Mouse (Mus musculus) neural tube, embryonic 13.5 days (tissue): ENCODE measurements around the gene Shank2. TPM values are rescaled to one million over a fixed set of nuclear protein-coding genes. Genes with fewer than 3 reads are reported as not detected.

Experiments
- ATAC-seq: fragments of 200-750 bp; cut with Nextera tagmentation; 2 replicates; pipeline ENCODE4 v1.8.0; 2017; ENCODE audit warnings: low read depth, mild to moderate bottlenecking, moderate TSS enrichment, moderate library complexity
- H3K27ac ChIP-seq: fragments of 300-500 bp; sonication (generic); replicated peaks from 2 replicates; pipeline ENCODE4 v1.5.1; 2015; ENCODE audit warnings: moderate library complexity, mild to moderate bottlenecking, inconsistent platforms
- H3K27me3 ChIP-seq: fragments of 300-500 bp; sonication (generic); 2 replicates; pipeline ENCODE4 v1.6.1; 2015; ENCODE audit warnings: mild to moderate bottlenecking, inconsistent platforms
- H3K36me3 ChIP-seq: fragments of 300-500 bp; sonication (generic); 2 replicates; pipeline ENCODE4 v1.6.1; 2015; ENCODE audit warnings: mild to moderate bottlenecking, inconsistent platforms
- H3K4me1 ChIP-seq: fragments of 300-500 bp; sonication (generic); replicated peaks from 2 replicates; pipeline ENCODE4 v1.6.1; 2015; ENCODE audit warnings: inconsistent platforms
- H3K4me2 ChIP-seq: fragments of 300-500 bp; sonication (generic); 2 replicates; pipeline ENCODE4 v1.6.1; 2015; ENCODE audit warnings: inconsistent platforms, mild to moderate bottlenecking, moderate library complexity
- H3K4me3 ChIP-seq: fragments of 300-500 bp; sonication (generic); 2 replicates; pipeline ENCODE4 v1.5.1; 2015; ENCODE audit warnings: mild to moderate bottlenecking, inconsistent platforms
- H3K9ac ChIP-seq: fragments of 300-500 bp; sonication (generic); 2 replicates; pipeline ENCODE4 v1.6.1; 2015; ENCODE audit warnings: moderate library complexity, mild to moderate bottlenecking, inconsistent platforms
- H3K9me3 ChIP-seq: fragments of 300-500 bp; sonication (generic); 2 replicates; pipeline ENCODE4 v1.6.1; 2016; ENCODE audit warnings: inconsistent platforms
- WGBS: fragments of 180-500 bp; shearing (Covaris S2); methylation state at CpG from one replicate; pipeline ENCODE4 v1.1.7; 2015; 5-methylcytosine and 5-hydroxymethylcytosine counted together
- polyA plus RNA-seq: library from polyadenylated mRNA; unstranded; fragments of >200 nt; fragmentation: Nextera tagmentation; extraction: Ambion mirVana; gene quantifications from 2 replicates; pipeline ENCODE4 v1.2.1, GENCODE M21; 2015

Shank2 gene
- polyA plus RNA-seq, 1 experiment from 2014 or later, result 6.7 TPM

DNA sequence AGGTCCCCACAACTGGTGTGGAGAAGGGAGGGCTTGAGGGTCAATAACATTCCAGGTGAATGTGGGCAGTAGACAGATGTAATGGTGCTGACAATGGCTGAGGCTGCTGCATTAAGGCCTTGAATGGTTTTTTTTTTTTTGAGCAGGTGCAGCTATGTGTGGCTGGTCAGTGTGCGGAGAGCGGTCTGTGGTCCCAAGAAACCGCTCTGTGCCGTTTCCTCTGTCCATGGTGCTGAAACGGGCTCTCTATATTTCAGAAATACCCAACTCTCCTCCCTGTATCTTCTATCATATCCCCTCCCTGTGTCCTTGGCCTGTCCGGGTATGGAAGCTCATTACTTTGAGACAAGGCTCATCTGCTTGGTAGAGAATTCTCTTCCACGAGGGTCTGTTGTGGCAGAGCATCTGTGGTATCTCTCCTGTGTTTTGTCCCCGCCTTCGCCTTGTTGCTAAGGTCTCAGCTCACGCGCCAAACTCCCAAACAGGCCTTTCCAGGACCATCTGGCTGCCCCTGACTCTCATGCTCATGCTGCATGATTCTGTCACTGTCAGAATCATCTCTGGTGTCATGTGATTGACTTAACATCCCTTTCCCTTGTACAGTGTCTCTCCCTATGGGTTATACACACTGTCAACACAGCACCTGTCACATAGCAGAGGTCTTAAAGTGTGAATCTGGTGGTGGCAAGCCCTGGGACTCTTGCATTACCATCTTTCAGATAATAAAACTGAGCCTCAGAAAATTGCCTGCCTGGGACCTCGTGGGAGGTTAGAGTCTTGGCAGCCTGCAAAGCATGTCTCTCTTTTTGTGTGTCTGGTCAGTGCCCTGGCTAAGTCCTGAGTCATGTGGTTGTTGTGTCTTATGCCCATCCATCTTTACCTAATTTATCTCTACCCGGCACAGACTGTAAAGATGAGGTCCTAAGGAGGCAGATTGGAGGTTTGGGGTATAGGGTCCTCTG is 292.8 kb downstream of the Shank2 start:
- H3K36me3 ChIP-seq, result no peaks in the 10 kb centered on the region
- H3K27ac ChIP-seq, result 0 out of 2 replicates have a peak overlapping the region, but pooled peaks have one; percentile 5
- H3K9me3 ChIP-seq, result no peaks in the 10 kb centered on the region
- H3K4me3 ChIP-seq, result no peak overlapping the region
- no peak for ATAC-seq
- peaks cover 52% of the 10 kb centered on the region for H3K4me1 ChIP-seq
- H3K9ac ChIP-seq, result no peak overlapping the region
- H3K27me3 ChIP-seq, result no peaks in the 10 kb centered on the region
- H3K4me2 ChIP-seq, result no peak overlapping the region
- WGBS, result 39% methylated on average over 13 of the region's 13 CpGs

DNA sequence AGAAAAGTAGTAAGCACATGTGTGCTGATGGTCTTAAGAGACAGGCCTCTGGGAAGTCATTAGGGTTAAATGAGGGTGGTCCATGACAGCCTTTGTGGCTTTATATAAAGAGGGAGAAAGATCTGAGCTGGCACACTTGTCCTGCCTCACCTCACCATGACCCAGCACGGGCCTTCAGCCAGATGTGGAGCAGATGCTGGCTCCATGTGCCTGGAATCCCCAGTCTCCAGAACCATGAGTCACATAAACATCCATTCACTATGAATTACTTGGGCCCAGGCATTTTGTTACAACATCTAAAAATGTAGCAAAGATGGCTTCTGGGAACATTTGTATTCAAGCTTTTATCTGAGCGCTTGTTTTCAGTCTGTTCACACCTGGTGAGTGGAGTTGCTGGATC is 297.6 kb downstream of the Shank2 start:
- no peak overlapping the region for H3K4me2 ChIP-seq
- H3K4me1 ChIP-seq, result peaks cover 16% of the 10 kb centered on the region
- H3K4me3 ChIP-seq, result no peak overlapping the region
- no peak for ATAC-seq
- no peak overlapping the region for H3K27ac ChIP-seq
- no peaks in the 10 kb centered on the region for H3K9me3 ChIP-seq
- H3K9ac ChIP-seq, result no peak overlapping the region
- WGBS, result 87% methylated on average over 2 of the region's 2 CpGs
- H3K27me3 ChIP-seq, result no peaks in the 10 kb centered on the region
- H3K36me3 ChIP-seq, result no peaks in the 10 kb centered on the region

DNA sequence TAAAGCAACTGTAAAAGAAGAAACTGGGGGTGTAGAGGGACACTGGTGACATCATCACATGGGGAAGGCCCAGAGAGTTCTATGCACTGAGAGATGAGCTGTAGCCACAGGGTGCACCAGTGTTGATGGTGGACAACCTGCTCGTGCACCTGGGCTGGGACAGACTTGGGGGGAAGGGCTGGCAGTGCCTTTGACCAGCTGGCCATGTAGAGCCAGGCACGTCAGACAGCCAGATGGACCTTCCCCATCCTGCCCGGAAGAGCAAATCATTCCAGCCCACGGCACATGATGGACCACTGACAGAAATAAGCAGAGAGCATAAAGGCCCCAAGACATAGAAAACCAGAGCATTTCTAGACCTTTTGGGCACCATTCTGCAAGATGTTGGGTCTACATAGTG is 299.9 kb downstream of the Shank2 start:
- Histone ChIP-seq H3K9me3 (no peaks in the 10 kb centered on the region), H3K4me1 (peaks cover 14% of the 10 kb centered on the region), H3K4me2 (no peak overlapping the region), H3K27ac (no peak overlapping the region), H3K27me3 (no peaks in the 10 kb centered on the region), H3K36me3 (no peaks in the 10 kb centered on the region), H3K4me3 (no peak overlapping the region), H3K9ac (no peak overlapping the region)
- no peak for ATAC-seq
- WGBS, result 88% methylated on average over 4 of the region's 4 CpGs

DNA sequence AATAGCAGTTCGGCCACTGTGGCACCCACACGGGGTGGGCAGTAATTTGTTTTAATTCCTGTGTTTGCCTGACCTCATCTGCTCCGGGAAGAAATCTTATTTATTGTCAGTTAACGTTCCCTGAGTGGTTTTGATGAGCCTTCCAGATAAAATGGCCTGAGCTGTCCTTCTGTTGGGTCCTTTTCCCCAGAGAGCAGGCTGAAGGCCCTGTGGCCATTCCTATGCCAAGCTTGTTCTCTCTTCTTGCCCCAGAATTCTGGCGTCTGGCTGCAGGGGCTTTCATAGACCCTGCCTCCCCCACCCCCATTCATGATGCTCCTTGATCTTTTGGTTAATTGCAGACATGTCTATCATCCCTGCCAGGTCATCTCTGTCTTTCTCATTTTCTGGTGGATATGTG is 300.8 kb downstream of the Shank2 start:
- ATAC-seq, result no peak
- WGBS, result 27% methylated on average over 5 of the region's 5 CpGs
- no peak overlapping the region for H3K4me3 ChIP-seq
- H3K4me2 ChIP-seq, result no peak overlapping the region
- H3K27me3 ChIP-seq, result no peaks in the 10 kb centered on the region
- H3K4me1 ChIP-seq, result peaks cover 14% of the 10 kb centered on the region
- no peak overlapping the region for H3K9ac ChIP-seq
- no peaks in the 10 kb centered on the region for H3K9me3 ChIP-seq
- H3K27ac ChIP-seq, result no peak overlapping the region; the same call in 1 of the 2 replicates
- H3K36me3 ChIP-seq, result no peaks in the 10 kb centered on the region

DNA sequence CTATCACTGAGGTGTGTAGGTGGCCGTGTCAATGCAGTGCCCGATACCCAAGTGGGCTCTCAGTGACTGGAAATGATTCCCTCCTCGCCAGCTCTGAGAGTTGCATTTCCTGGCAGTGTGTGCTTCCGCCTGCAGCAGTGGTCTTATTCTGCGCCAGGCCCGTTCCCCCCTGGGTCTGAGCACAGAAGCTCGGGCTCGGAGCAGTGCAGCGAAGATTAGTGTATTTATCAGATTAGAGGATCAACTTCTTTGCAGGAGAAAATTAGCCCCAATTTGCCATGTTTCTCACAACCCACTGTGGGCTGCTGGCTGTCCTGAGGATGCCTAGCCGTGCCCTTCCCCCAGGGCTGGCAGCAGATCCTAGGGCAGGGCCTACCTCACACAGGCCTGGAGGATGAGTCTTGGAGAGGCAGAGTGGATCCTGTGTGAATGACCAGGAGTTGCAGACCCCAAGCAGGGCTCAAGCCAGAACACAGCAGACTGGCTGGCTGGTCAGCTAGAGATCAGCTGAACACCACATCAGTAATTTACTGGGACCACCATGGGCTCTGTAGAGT is 306.2 kb downstream of the Shank2 start:
- peaks cover 6% of the 10 kb centered on the region; the same call in 1 of the 2 replicates for H3K4me1 ChIP-seq
- H3K36me3 ChIP-seq, result no peaks in the 10 kb centered on the region
- no peaks in the 10 kb centered on the region for H3K9me3 ChIP-seq
- H3K9ac ChIP-seq, result no peak overlapping the region
- H3K4me3 ChIP-seq, result no peak overlapping the region
- H3K27ac ChIP-seq, result no peak overlapping the region
- H3K27me3 ChIP-seq, result no peaks in the 10 kb centered on the region
- WGBS, result 86% methylated on average over 10 of the region's 10 CpGs
- no peak for ATAC-seq
- no peak overlapping the region for H3K4me2 ChIP-seq

DNA sequence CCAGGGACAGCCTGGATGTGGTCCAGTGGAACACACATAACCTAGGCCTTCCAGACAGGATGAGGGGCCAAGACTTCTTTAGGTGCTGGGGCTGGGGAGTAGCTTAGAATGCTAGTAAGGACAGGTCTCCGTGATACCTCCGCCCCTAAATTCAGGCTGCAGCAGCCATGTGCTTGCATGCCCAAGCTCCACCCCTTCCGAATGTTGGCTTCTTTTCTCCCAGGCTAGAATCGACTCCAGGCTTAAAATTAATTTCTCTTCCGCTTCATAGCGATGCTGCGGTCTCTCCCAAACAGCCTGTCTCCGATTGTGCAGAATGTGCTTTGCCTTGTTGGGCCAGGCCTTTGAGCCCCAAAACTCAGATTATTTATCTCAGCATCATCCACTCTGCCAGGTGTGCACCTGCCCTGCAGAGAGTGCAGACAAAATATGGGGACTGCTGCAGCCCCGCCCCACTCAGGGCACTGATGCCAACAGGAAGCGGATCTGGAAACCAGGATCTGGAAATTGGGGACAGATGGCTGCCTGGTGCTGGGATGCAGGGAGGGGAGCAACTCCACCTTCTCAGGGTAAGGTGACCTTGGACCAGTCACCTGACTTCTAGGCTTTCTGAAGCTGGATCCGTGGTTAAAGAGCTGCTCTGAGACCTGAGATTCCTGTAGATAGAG is 312.8 kb downstream of the Shank2 start:
- 90% methylated on average over 11 of the region's 11 CpGs for WGBS
- no peak overlapping the region for H3K27ac ChIP-seq
- H3K4me3 ChIP-seq, result no peak overlapping the region
- no peaks in the 10 kb centered on the region for H3K27me3 ChIP-seq
- H3K36me3 ChIP-seq, result no peaks in the 10 kb centered on the region
- H3K4me1 ChIP-seq, result peaks cover 14% of the 10 kb centered on the region
- no peak overlapping the region for H3K4me2 ChIP-seq
- no peak for ATAC-seq
- no peaks in the 10 kb centered on the region for H3K9me3 ChIP-seq
- H3K9ac ChIP-seq, result no peak overlapping the region

DNA sequence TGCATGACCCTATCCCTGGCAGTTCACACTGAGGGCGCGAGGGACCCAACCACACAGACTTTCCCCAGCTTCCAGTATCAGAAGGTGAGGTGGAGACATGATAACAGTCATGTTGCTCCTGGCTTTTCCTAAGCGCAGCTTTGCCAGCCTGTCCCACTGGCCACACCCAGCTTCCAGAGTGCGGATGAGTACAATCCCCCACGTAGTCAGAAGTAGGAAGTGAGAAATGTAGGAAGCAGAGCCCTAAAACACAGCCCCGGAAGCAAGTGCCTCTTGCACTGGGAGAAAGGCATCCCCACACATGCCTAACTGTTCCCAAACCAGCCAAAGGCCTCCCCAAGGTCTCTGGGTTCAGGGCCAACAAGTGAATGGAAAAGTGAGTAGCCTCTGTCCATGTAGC is 314.5 kb downstream of the Shank2 start:
- Histone ChIP-seq H3K27ac (0 out of 2 replicates have a peak overlapping the region, but pooled peaks have one; percentile 13), H3K27me3 (no peaks in the 10 kb centered on the region), H3K9me3 (no peaks in the 10 kb centered on the region), H3K36me3 (no peaks in the 10 kb centered on the region), H3K9ac (0 out of 2 replicates have a peak overlapping the region, but pooled peaks have one; percentile 17), H3K4me3 (no peak overlapping the region), H3K4me1 (peaks cover 14% of the 10 kb centered on the region), H3K4me2 (no peak overlapping the region)
- WGBS, result 92% methylated on average over 6 of the region's 6 CpGs
- ATAC-seq, result no peak

DNA sequence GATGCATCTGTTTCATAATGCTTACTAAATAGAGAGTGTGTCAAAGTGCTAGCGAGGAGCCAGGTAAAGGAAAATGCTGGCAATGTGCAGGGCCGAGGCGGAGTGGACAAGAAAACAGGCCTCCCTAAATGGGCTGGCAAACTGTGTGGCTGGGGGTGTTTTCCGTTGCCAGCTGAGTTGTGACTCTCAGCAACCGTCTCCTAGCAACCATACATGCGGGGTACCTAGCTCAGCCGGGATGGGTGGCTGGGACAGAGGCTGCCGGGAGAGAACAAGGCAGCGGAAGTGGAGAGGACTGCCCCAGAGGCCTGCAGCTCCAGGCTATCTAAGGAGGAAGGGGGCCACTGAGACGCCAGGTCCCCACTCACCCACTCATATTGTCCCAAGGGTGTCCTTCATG is 315.1 kb downstream of the Shank2 start:
- Histone ChIP-seq H3K27ac (0 out of 2 replicates have a peak overlapping the region, but pooled peaks have one; percentile 13), H3K9ac (0 out of 2 replicates have a peak overlapping the region, but pooled peaks have one; percentile 17), H3K4me2 (no peak overlapping the region), H3K36me3 (no peaks in the 10 kb centered on the region), H3K4me1 (peaks cover 14% of the 10 kb centered on the region), H3K4me3 (no peak overlapping the region), H3K27me3 (no peaks in the 10 kb centered on the region), H3K9me3 (no peaks in the 10 kb centered on the region)
- 22% methylated on average over 10 of the region's 10 CpGs for WGBS
- peak; percentile 74; the same call in 1 of the 2 replicates for ATAC-seq

DNA sequence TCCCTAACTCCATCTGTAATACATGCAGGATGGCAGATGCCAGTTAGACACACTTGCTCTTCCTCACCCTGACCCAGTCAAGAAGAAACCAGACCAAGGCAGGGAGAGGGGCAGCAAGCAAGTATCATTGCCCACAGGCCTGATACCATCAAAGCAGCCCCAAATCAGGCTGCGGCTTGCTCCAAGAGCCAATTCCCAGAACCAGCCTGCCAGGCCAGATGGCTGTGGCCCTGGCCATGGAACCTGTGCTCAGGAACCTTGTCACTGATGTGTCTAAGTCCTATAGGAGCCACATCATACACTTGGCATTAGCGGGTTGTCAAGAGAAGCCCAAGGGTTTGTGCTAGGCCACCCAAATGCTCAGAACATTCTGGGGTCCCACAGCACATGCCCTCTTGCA is 322.3 kb downstream of the Shank2 start:
- no peaks in the 10 kb centered on the region for H3K9me3 ChIP-seq
- WGBS, result 94% methylated on average over 2 of the region's 2 CpGs
- H3K4me2 ChIP-seq, result no peak overlapping the region
- H3K4me1 ChIP-seq, result 0 out of 2 replicates have a peak, but pooled peaks cover 5% of the 10 kb centered on the region
- no peaks in the 10 kb centered on the region for H3K36me3 ChIP-seq
- ATAC-seq, result no peak
- H3K27me3 ChIP-seq, result no peaks in the 10 kb centered on the region
- H3K27ac ChIP-seq, result no peak overlapping the region
- no peak overlapping the region for H3K4me3 ChIP-seq
- H3K9ac ChIP-seq, result no peak overlapping the region

DNA sequence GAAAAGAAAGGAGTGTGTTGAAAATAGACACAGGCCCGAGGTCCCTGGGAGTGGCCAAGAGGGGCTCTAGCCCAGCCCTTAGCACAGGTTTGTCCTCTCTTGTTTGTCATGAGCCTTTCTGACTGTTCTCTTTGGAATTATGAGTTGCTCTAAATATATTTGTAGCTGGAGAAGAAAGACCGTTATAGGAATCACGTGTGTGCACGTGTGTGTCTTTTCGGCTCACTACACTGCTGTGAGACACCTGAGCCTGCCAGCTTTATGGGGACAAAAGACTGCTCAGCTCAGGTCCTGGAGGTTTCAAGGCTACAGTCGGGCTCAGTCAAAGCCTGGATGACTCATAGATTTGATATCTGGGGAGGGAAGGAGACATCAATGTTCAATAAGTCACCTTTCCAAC is 323.1 kb downstream of the Shank2 start:
- H3K27me3 ChIP-seq, result no peaks in the 10 kb centered on the region
- H3K4me3 ChIP-seq, result no peak overlapping the region
- H3K9ac ChIP-seq, result no peak overlapping the region
- H3K4me1 ChIP-seq, result 0 out of 2 replicates have a peak, but pooled peaks cover 5% of the 10 kb centered on the region
- WGBS, result 91% methylated on average over 6 of the region's 6 CpGs
- no peak overlapping the region for H3K27ac ChIP-seq
- no peak for ATAC-seq
- H3K4me2 ChIP-seq, result no peak overlapping the region
- H3K9me3 ChIP-seq, result no peaks in the 10 kb centered on the region
- H3K36me3 ChIP-seq, result no peaks in the 10 kb centered on the region

DNA sequence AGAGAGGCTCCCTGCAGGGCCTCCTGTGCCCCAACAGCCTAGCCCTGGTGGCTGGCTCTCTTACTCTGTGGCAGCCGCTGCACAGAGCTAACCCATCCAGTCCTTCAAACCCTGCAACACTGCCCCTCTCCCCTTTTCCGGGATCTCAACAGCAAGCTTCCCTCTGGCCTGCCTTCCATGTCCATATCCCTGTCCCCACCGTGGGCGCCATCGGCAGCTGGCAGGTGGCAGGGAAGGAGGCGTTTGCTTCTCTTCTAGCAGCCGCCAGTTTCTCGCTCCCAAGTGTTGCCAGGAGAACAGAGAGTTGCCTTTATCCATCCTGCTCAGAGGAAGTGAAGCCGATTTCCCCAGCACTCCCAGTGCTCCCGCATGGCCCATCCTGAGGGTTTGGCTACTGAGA is 323.9 kb downstream of the Shank2 start:
- WGBS, result 90% methylated on average over 10 of the region's 10 CpGs
- Histone ChIP-seq H3K4me2 (no peak overlapping the region), H3K9ac (no peak overlapping the region), H3K27ac (no peak overlapping the region), H3K27me3 (no peaks in the 10 kb centered on the region), H3K9me3 (no peaks in the 10 kb centered on the region), H3K4me1 (0 out of 2 replicates have a peak, but pooled peaks cover 5% of the 10 kb centered on the region), H3K36me3 (no peaks in the 10 kb centered on the region), H3K4me3 (no peak overlapping the region)
- ATAC-seq, result no peak

DNA sequence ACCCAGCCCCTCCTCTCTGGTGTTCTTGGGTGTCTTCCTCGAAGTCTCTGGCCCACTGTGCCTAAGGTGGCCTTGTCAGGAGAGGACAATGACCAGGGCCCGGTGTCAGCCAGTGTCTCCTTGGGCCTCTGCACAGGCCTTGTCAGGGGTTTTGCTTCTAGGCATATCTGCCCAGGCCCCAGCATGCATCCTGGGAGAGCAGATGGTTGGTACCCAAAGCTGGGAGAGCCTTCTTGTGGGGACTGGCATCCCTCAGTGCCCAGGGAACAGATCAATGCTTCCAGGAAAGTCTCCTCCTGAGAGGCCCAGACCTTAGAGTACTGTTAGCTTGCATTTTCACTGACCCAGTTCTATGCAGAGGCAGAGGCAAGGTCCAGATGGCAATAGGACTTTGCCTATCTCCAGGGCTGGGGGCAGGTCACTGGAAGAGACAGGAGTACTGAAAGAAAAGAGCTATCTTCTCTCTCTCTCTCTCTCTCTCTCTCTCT is 327.7 kb downstream of the Shank2 start:
- Histone ChIP-seq H3K27me3 (no peaks in the 10 kb centered on the region), H3K27ac (no peak overlapping the region), H3K9ac (no peak overlapping the region), H3K4me1 (0 out of 2 replicates have a peak, but pooled peaks cover 5% of the 10 kb centered on the region), H3K9me3 (no peaks in the 10 kb centered on the region), H3K4me3 (no peak overlapping the region), H3K36me3 (no peaks in the 10 kb centered on the region), H3K4me2 (no peak overlapping the region)
- no peak for ATAC-seq
- WGBS, result 88% methylated on average over 2 of the region's 2 CpGs
